Mouse (Mus musculus) hindbrain, embryonic 16.5 days (tissue): ENCODE results near the gene Ahsg. TPM values are rescaled to one million over a fixed set of nuclear protein-coding genes. Genes with fewer than 3 reads are reported as not detected.
A peak's percentile ranks its signal among the peaks of the same experiment; 100 is the strongest.
"Not testable (repeated sequence)": the region's sequence is repeated elsewhere in the genome, so short reads cannot be mapped to it uniquely, and the experiment has no call there.

Experiments used
- ATAC-seq: fragments of 200-750 bp; cut with Nextera tagmentation; 2 replicates; pipeline ENCODE4 v1.8.0; 2017; ENCODE audit warnings: moderate TSS enrichment, moderate library complexity
- H3K27ac ChIP-seq: fragments of 300-500 bp; sonication (generic); 2 replicates; pipeline ENCODE4 v1.5.1; 2014; ENCODE audit warnings: low read depth, mild to moderate bottlenecking, control low read depth, low read length, moderate library complexity
- H3K27me3 ChIP-seq: fragments of 300-500 bp; sonication (generic); replicated peaks from 2 replicates; pipeline ENCODE4 v1.6.1; 2014; ENCODE audit warnings: low read length; ENCODE audit not compliant: control insufficient read depth, insufficient read depth
- H3K36me3 ChIP-seq: fragments of 300-500 bp; sonication (generic); 2 replicates; pipeline ENCODE4 v1.6.1; 2014; ENCODE audit warnings: mild to moderate bottlenecking, low read length, moderate library complexity, mixed read lengths; ENCODE audit not compliant: control insufficient read depth, insufficient read depth
- H3K4me1 ChIP-seq: fragments of 300-500 bp; sonication (generic); 2 replicates; pipeline ENCODE4 v1.6.1; 2014; ENCODE audit warnings: low read depth, low read length; ENCODE audit not compliant: control insufficient read depth, insufficient read depth
- H3K4me2 ChIP-seq: fragments of 300-500 bp; sonication (generic); 2 replicates; pipeline ENCODE4 v1.6.1; 2014; ENCODE audit warnings: mild to moderate bottlenecking, low read length, control low read depth, moderate library complexity
- H3K4me3 ChIP-seq: fragments of 300-500 bp; sonication (generic); 2 replicates; pipeline ENCODE4 v1.5.1; 2014; ENCODE audit warnings: mild to moderate bottlenecking, low read length, control low read depth, moderate library complexity
- H3K9ac ChIP-seq: fragments of 300-500 bp; sonication (generic); 2 replicates; pipeline ENCODE4 v1.6.1; 2014; ENCODE audit warnings: low read depth, mild to moderate bottlenecking, control low read depth, low read length, moderate library complexity
- H3K9me3 ChIP-seq: fragments of 300-500 bp; sonication (generic); 2 replicates; pipeline ENCODE4 v1.6.1; 2014; ENCODE audit warnings: mild to moderate bottlenecking, low read length, moderate library complexity; ENCODE audit not compliant: control insufficient read depth
- WGBS: fragments of 180-500 bp; shearing (Covaris S2); extraction: QIAGEN DNeasy Blood & Tissue Kit; methylation state at CpG from one replicate; pipeline ENCODE4 v1.1.7; 2014; 5-methylcytosine and 5-hydroxymethylcytosine counted together
- polyA plus RNA-seq: library from polyadenylated mRNA; unstranded; fragments of >200 nt; fragmentation: Nextera tagmentation; extraction: Ambion mirVana; gene quantifications from 2 replicates; pipeline ENCODE4 v1.2.1, GENCODE M21; 2015

Ahsg gene
- polyA plus RNA-seq, 1 experiment from 2014 or later, result not detected

DNA sequence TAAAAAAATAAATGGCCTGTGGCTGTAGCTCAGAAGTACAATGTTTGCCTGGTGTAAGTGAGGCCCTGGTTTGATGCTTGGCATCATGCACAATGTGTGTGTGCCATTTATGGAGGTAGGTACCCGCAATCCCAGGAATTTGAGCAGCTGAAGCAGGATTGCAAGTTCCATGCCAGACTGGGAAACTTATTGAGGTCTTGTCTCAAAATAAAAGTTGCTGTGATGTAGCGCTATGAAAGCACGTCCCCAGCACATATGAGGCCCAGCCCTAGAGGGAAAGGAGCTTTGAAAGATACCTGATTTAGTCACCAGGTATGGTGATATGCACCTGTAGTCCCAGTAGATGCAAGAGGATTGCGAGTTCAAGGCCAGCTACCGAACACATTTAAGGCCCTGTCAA lies 30.7 kb downstream of the Ahsg start:
- no peaks in the 10 kb centered on the region for H3K4me1 ChIP-seq
- H3K27ac ChIP-seq, result no peak overlapping the region
- 94% methylated on average over 5 of the region's 5 CpGs for WGBS
- no peaks in the 10 kb centered on the region for H3K36me3 ChIP-seq
- no peak overlapping the region for H3K9ac ChIP-seq
- H3K9me3 ChIP-seq, result no peaks in the 10 kb centered on the region
- no peak overlapping the region for H3K4me2 ChIP-seq
- ATAC-seq, result no peak
- H3K27me3 ChIP-seq, result no peaks in the 10 kb centered on the region
- H3K4me3 ChIP-seq, result no peak overlapping the region

- no peak for ATAC-seq
- no peaks in the 10 kb centered on the region for H3K4me1 ChIP-seq
- 90% methylated on average over 4 of the region's 4 CpGs for WGBS
Measured at GRCm38 (mm10) chr16:22922433-22922832, 31.4 kb downstream of the Ahsg start.

DNA sequence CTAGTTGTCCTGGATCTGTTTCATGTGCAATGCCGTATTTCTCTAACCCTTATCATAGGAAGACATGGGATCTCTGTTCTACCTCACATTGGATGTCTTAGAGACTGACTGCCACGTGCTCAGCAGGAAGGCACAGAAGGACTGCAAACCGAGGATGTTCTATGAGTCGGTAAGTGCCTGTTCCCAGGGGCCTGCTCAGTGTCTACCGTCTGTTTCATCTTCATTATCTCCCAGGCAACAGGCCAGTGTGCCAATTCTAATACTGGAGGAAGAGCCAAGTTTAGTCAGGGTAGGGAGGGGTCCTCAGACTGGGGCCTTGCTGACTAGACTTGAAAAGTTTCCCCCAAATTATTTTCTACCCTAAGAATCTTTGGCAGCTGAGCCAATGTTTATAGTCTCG lies 38.5 kb downstream of the Ahsg start:
- Histone ChIP-seq H3K27me3 (no peaks in the 10 kb centered on the region), H3K4me3 (no peak overlapping the region), H3K36me3 (no peaks in the 10 kb centered on the region), H3K4me1 (no peaks in the 10 kb centered on the region), H3K9ac (no peak overlapping the region), H3K27ac (no peak overlapping the region), H3K9me3 (no peaks in the 10 kb centered on the region), H3K4me2 (no peak overlapping the region)
- WGBS, result 43% methylated on average over 6 of the region's 6 CpGs
- peak; percentile 89 for ATAC-seq

More at GRCm38 (mm10) chr16:22922433-22922832, 31.4 kb downstream of the Ahsg start:
- no peak overlapping the region for H3K4me3 ChIP-seq
- H3K9ac ChIP-seq, result no peak overlapping the region
- H3K36me3 ChIP-seq, result no peaks in the 10 kb centered on the region
- no peaks in the 10 kb centered on the region for H3K27me3 ChIP-seq
- no peak overlapping the region for H3K4me2 ChIP-seq
- H3K9me3 ChIP-seq, result no peaks in the 10 kb centered on the region
- H3K27ac ChIP-seq, result no peak overlapping the region

GRCm38 (mm10) chr16:22931431-22932200 lies 40.5 kb downstream of the Ahsg start:
- WGBS, result 90% methylated on average over 11 of the region's 11 CpGs
- H3K9me3 ChIP-seq, result no peaks in the 10 kb centered on the region
- no peaks in the 10 kb centered on the region for H3K4me1 ChIP-seq
- no peak overlapping the region for H3K4me3 ChIP-seq
- no peaks in the 10 kb centered on the region for H3K36me3 ChIP-seq
- H3K27me3 ChIP-seq, result no peaks in the 10 kb centered on the region
- no peak overlapping the region for H3K27ac ChIP-seq
- H3K4me2 ChIP-seq, result no peak overlapping the region
- no peak for ATAC-seq
- H3K9ac ChIP-seq, result no peak overlapping the region

DNA sequence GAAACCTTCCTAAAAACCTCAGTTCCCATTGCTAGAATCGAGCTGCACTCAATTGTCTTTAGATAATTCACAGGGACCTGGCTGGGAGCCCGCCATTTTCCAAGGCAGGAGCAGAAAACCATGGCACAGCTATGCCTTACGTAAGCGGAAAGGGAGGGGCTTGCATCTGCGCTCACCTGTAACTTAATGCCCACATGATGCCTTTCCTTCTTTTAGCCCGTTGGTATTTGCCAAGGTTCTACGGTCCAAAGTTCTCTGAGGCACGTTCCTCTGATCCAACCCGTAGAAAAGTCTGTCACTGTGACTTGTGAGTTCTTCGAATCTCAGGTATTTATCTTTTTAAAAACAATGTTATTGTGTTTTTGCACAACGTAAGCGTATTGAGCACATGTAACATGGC lies 46.6 kb downstream of the Ahsg start:
- H3K9me3 ChIP-seq, result no peaks in the 10 kb centered on the region
- WGBS, result 92% methylated on average over 12 of the region's 12 CpGs
- no peaks in the 10 kb centered on the region for H3K36me3 ChIP-seq
- H3K4me3 ChIP-seq, result no peak overlapping the region
- H3K27me3 ChIP-seq, result no peaks in the 10 kb centered on the region
- no peak overlapping the region for H3K4me2 ChIP-seq
- no peak overlapping the region for H3K9ac ChIP-seq
- no peak for ATAC-seq
- no peaks in the 10 kb centered on the region for H3K4me1 ChIP-seq
- H3K27ac ChIP-seq, result no peak overlapping the region

- ATAC-seq, result no peak
- Histone ChIP-seq H3K4me3 (no peak overlapping the region), H3K4me1 (no peaks in the 10 kb centered on the region), H3K27me3 (no peaks in the 10 kb centered on the region), H3K4me2 (no peak overlapping the region), H3K9me3 (no peaks in the 10 kb centered on the region), H3K9ac (no peak overlapping the region), H3K27ac (no peak overlapping the region), H3K36me3 (no peaks in the 10 kb centered on the region)
- WGBS, result 83% methylated on average over 2 of the region's 2 CpGs
Measured at GRCm38 (mm10) chr16:22938541-22938940, 47.5 kb downstream of the Ahsg start.

- H3K36me3 ChIP-seq, result no peaks in the 10 kb centered on the region
Measured at GRCm38 (mm10) chr16:22939120-22939695, 48.1 kb downstream of the Ahsg start.

GRCm38 (mm10) chr16:22941825-22942476 lies 50.9 kb downstream of the Ahsg start:
- ATAC-seq, H3K9me3 ChIP-seq, H3K4me3 ChIP-seq, H3K4me2 ChIP-seq, H3K27ac ChIP-seq, H3K4me1 ChIP-seq, H3K9ac ChIP-seq, H3K27me3 ChIP-seq, H3K36me3 ChIP-seq: not testable (repeated sequence)

More at GRCm38 (mm10) chr16:22939120-22939695, 48.1 kb downstream of the Ahsg start:
- H3K4me3 ChIP-seq, result no peak overlapping the region
- H3K4me1 ChIP-seq, result no peaks in the 10 kb centered on the region
- no peak for ATAC-seq
- H3K27ac ChIP-seq, result no peak overlapping the region
- H3K27me3 ChIP-seq, result no peaks in the 10 kb centered on the region
- H3K9me3 ChIP-seq, result no peaks in the 10 kb centered on the region
- H3K4me2 ChIP-seq, result no peak overlapping the region
- no peak overlapping the region for H3K9ac ChIP-seq
- 87% methylated on average over 8 of the region's 8 CpGs for WGBS

DNA sequence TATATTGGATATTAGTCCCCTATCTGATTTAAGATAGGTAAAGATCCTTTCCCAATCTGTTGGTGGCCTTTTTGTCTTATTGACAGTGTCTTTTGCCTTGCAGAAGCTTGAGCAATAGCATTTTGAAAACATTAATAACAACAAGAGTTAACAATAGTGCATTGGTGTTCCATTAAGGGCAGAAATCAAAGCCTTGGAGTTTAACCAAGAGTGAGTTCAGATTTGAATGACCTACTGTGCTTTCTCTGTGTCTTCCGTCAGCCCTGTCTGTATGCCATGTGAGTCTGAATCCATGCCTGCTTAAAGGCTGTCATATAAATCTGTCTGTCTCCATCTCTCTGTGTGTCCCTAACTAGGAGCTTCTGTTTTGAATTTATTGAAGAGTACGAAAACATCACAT lies 56.3 kb downstream of the Ahsg start:
- no peak for ATAC-seq
- no peaks in the 10 kb centered on the region for H3K9me3 ChIP-seq
- H3K4me2 ChIP-seq, result no peak overlapping the region
- H3K27ac ChIP-seq, result no peak overlapping the region
- H3K9ac ChIP-seq, result no peak overlapping the region
- no peaks in the 10 kb centered on the region for H3K36me3 ChIP-seq
- 77% methylated on average over 2 of the region's 2 CpGs for WGBS
- no peaks in the 10 kb centered on the region for H3K27me3 ChIP-seq
- H3K4me1 ChIP-seq, result no peaks in the 10 kb centered on the region
- H3K4me3 ChIP-seq, result no peak overlapping the region
